Mouse (Mus musculus): ENCODE results near the gene Fkbp15.

GRCm38 (mm10) chr4:62364299-62364698, 4.0 kb upstream of the Fkbp15 start:
- TF ChIP-seq POLR2A (IDR thresholded peaks at IDR 0.05; ENCODE audit: borderline replicate concordance, insufficient read depth, low read length) (no peak), CTCF (IDR thresholded peaks at IDR 0.05; ENCODE audit: borderline replicate concordance, insufficient read depth, low read depth, low read length) (no peak)
